Mouse (Mus musculus): ENCODE data around the gene Slu7.
A peak's percentile ranks its signal among the peaks of the same experiment; 100 is the strongest.

The Slu7 gene

GRCm38 (mm10) chr11:43424386-43424785, 9.2 kb upstream of the Slu7 start:
- no peak for DNase-seq (ENCODE audit: low spot score in 2 of 2)

DNA sequence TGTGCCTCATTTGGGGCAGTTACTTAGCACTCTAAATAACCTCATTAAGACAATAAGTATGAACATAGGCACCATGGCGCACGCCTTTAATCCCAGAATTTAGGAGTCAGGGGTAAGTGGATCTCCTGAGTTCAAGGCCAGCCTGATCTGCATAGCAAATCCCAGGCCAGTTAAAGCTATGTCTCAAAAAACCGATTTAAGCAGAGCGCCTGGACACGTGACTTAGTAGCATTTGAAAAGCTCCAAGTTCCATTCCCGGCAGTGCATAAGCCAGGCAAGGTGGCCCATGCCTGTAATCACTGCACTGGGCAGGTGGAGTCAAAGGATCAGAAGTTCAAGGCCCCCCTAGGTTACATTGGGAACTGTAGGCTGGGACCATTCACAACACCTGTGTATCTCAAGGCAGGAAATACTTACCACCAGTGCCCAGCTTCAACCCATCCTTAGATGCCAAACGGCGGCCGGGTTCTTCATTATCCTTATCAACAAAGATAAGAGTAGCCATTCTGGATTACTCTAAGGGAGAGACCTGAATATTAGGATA, 8.3 kb upstream of the Slu7 start:
- no peak for DNase-seq (ENCODE audit: low spot score in 2 of 2)

DNA sequence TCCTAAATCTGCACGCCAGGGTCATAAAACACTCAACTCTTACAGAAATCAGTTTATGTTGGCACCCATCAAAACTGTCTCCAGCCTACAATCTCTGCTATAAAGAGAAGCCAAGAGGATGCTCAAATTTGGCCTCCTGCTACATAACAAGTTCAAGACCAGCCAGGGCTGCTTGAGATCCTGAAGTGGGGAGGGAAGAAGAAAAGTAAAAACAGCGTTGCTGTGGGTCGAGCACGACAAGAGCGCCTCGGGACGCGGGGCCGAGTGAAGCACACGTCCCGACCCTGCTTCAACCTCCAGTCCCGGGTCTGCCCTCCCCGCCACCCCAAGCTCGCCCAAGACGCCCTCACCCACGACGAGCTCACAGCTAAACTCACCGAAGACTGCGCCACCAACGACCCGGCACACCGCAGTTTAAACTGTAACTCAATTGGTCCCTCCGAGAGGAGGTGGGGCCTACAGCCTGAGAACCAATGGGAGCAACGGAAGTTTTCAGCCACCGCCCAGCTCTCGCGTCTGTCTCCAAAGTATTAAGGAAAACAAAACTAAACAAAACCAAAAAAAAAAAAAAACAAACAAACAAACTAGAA, 7.6 kb upstream of the Slu7 start, which contains the start of gene Pttg1:
TSS of gene Pttg1 (minus strand) at position 428 of the 590 bp plus-strand sequence.
- peak; percentile 81 to 87 for DNase-seq (ENCODE audit: low spot score in 2 of 2)

DNA sequence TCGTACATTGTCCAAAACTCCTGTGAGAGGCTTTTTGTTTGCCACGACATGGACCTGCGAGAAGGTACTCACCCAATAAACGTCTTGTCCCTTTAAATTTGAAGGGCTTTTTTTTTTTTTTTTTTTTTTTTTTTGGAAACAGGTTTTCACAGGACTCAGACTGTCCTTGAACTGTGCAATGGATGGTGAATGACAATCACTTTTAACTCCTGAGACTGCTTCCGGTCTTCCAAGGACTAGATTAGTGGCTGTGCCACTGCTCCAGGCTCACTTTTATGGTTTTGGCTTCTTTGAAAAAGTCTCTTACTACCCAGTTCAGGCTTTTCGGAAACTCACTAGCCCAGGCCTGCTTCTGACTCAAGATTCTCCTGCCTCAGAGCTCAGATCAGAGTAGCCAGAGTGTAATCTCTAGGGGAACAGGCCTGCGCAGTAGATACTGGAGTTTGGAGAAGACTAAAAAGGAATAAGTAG, 7.1 kb upstream of the Slu7 start:
- no peak for DNase-seq (ENCODE audit: low spot score in 2 of 2)

GRCm38 (mm10) chr11:43434024-43434407, 472 bp downstream of the Slu7 start:
- no peak for DNase-seq (ENCODE audit: low spot score in 2 of 2)

GRCm38 (mm10) chr11:43441121-43441520, 7.6 kb downstream of the Slu7 start:
- DNase-seq (ENCODE audit: low spot score in 2 of 2), result no peak

GRCm38 (mm10) chr11:43443183-43443582, 9.6 kb downstream of the Slu7 start:
- DNase-seq (ENCODE audit: low spot score in 2 of 2), result peak in 1 of 2 experiments; percentile 51

DNA sequence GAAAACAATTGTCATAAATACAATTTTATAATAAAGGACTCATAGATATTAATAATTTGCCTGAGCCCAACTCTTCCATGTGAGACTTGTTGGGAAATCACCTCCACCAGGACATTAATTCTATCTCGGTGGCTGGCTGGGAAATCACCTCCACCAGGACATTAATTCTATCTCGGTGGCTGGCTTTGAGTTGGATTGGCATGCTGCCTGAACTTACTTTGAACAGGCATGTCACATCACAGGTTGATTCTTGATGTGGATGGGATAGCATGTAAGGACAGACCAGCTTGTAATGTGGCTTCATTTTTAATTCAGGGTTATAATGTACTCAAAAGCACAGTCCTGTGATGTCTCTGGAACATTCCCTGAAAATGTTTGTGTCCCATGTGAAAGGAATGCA, 16.4 kb downstream of the Slu7 start:
- no peak for DNase-seq (ENCODE audit: low spot score in 2 of 2)

DNA sequence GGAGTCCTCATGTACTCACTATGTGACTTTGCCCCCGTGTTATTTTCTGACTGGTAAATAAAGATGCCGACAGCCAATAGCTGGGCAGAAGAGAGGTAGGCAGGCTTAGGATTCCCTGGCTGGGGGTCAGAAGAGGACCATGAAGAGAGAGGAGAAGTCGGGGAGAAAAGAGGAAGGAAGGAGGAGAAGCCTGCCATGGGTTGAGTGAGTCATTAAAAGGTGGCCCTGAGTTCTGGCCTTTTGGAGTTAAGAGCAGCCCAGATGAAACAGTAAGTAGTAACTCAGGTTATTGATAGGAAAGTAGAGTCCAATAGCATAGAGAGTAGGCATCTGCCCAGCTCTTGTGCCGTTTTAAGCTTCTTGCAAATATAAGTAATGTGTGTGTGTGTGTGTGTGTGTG, 17.8 kb downstream of the Slu7 start:
- DNase-seq (ENCODE audit: low spot score in 2 of 2), result no peak

DNA sequence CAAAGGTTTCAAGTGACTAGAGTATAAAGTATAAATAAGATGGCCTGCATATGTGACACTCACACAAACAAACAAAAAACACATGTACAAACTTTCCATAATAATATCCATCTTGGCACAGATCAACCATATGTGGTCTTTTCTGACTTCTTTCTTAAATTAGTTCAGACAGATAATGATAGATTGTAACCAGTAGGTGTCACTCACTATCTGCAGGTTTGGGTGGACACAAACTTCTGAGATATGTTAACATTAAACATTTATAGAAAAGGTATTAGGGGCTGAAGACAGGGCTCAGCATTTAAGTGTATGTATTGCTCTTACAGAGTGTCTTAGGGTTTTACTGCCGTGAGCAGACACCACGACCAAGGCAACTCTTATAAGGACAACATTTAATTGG, 18.7 kb downstream of the Slu7 start:
- no peak for DNase-seq (ENCODE audit: low spot score in 2 of 2)

DNA sequence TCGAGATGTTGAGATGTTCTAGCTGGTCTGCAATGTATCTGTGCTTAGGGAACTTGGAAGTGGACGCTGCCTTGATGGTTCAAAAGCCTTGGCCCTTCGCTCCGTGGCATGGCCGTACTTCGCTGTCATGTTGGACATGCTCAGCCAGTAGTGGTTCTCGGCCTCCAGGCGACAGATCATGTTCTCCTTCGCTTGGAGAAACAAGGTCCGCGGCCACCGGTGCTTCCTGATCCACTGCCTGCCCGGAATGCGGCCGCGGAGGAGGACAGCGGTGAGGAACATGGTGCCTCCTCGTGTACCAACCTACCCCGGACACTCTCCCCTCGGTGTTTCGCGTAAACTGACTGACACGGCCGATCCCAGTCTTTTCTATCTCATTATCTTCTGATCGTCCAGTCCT, 29.7 kb downstream of the Slu7 start:
- no peak for DNase-seq (ENCODE audit: low spot score in 2 of 2)

GRCm38 (mm10) chr11:43470118-43470517, 36.6 kb downstream of the Slu7 start:
- DNase-seq (ENCODE audit: low spot score in 2 of 2), result peak in 1 of 2 experiments; percentile 10

DNA sequence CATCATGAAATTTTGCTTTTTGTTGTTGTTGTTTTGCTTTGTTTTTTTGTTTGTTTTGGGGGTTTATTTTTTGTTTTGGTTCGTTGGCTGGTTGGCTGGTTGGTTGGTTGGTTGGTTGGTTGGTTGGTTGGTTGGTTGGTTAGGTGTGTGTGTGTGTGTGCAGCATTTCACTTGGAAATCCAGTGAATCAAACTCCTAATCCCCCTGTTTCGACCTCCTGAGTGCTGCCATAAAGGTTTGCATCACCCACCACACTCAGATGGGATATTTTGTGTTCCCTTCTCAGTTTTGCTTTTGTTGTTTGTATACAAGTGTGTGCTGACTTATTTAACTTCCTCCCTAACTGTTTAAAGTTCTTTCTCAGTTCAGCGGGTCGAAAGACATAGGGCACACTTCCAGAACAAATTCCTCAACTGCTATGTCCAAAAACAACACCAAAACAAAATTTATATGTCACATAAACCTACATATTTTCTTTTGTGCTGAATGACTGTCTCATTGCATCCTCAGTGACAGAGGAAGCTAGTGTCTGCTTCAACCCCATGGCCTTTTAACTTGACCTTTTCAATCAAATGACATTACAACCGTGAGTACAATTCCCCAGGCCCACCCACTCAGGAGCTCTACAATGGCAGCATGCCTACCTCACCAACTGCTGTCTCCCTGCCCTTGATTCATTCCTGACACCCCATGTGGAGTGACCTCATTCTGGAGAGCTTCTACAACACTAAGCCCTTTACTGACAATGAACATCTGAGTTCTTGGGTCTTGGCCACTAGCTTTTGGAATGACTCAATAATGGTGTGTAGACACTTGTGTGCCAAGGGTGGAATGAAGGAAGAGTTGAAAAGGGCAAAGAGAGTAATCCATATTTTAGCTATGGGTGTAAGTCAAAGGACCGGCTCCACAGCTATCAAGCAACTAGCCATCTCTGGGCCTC, 37.6 kb downstream of the Slu7 start:
- DNase-seq (ENCODE audit: low spot score in 2 of 2), result peak in 1 of 2 experiments; percentile 24

DNA sequence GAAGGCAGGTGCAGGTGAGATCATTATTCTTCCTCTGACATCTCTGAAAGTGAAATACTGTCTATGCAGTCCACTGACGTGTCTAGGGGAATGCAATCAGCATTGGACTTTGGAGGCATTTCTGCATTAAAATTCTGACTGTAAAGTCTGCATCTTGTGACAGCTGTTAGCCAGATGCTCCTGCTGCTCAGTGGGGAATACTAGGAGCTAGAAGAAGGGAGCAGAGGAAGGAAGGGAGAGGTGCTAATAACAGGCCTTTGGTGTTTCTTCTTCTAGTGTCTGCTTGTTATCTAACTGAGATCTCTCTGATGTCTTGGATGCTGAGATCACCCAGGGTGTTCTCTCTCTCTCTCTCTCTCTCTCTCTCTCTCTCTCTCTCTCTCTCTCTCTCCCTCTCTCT, 39.6 kb downstream of the Slu7 start:
- peak in 1 of 2 experiments; percentile 11 for DNase-seq (ENCODE audit: low spot score in 2 of 2)

GRCm38 (mm10) chr11:43473635-43474224, 40.2 kb downstream of the Slu7 start:
- DNase-seq (ENCODE audit: low spot score in 2 of 2), result no peak

- peak; percentile 12 to 52 for DNase-seq (ENCODE audit: low spot score in 2 of 2)
These were observed 40.8 kb downstream of the Slu7 start, which contains the start of gene C1qtnf2 for GRCm38 (mm10) chr11:43474225-43474774. C1qtnf2 (plus strand) TSS chr11:43474276.

- peak in 1 of 2 experiments; percentile 4 for DNase-seq (ENCODE audit: low spot score in 2 of 2)
These were observed 45.8 kb downstream of the Slu7 start for GRCm38 (mm10) chr11:43479376-43479775.

GRCm38 (mm10) chr11:43480561-43480960, 47.0 kb downstream of the Slu7 start:
- DNase-seq (ENCODE audit: low spot score in 2 of 2), result peak in 1 of 2 experiments; percentile 9

DNA sequence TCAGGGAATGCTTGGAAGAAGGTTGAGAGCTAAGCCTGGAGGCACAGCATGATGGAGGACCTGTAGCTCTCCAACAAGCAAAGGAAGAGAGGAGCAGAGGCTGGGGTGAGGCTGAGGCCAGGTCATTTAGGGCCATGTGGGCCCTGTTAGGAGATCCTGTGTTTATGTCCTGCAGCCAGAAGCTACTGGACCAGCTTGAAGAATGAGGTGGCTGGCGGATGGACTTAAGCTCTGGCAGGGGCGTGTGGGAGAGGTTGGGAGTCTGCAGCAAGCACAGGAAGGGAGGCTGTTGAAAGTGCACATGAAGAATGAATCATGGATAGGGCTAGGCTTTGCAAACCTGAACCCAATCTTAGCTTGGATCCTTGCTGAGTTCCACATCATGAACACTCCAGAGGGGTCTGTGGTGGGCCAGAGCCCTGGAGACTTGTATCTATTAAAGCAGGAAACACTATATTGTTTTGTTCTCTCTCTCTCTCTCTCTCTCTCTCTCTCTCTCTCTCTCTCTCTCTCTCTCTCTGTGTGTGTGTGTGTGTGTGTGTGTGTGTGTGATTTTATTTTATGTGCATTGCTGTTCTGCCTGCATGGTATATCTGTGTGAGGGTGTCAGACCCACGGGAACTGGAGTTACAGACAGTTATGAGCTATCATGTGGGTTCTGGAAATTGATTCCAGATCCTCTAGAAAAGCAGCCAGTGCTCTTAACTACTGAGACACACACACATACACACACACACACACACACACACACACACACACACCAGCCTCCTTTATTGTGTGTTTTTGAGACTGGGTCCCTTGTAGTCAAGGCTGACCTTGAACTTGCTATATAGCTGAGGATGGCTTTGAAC, 48.4 kb downstream of the Slu7 start:
- DNase-seq (ENCODE audit: low spot score in 2 of 2), result no peak

- no peak for DNase-seq (ENCODE audit: low spot score in 2 of 2)
These were observed 49.7 kb downstream of the Slu7 start for GRCm38 (mm10) chr11:43483122-43483792.
